Mouse (Mus musculus) embryonic facial prominence, embryonic 11.5 days (tissue): ENCODE data around the gene Pf4. TPM values are rescaled to one million over a fixed set of nuclear protein-coding genes. Genes with fewer than 3 reads are reported as not detected.
A peak's percentile ranks its signal among the peaks of the same experiment; 100 is the strongest.

Experiments
- ATAC-seq: fragments of 200-750 bp; cut with Nextera tagmentation; replicated peaks from 2 replicates; pipeline ENCODE4 v1.8.0; 2017; ENCODE audit warnings: low read depth; ENCODE audit not compliant: insufficient number of reproducible peaks, low FRiP score, low TSS enrichment
- DNase-seq: peaks from one replicate; pipeline ENCODE4 v3.0.0-alpha.2; 2015; ENCODE audit warnings: low spot score
- H3K27ac ChIP-seq: fragments of 300-500 bp; sonication (generic); replicated peaks from 2 replicates; pipeline ENCODE4 v1.5.1; 2014; ENCODE audit warnings: mild to moderate bottlenecking, low read depth, low read length, control low read depth
- H3K27me3 ChIP-seq: fragments of 300-500 bp; sonication (generic); 2 replicates; pipeline ENCODE4 v1.6.1; 2014; ENCODE audit warnings: mild to moderate bottlenecking, low read length, moderate library complexity, mixed read lengths; ENCODE audit not compliant: control insufficient read depth, insufficient read depth
- H3K36me3 ChIP-seq: fragments of 300-500 bp; sonication (generic); replicated peaks from 2 replicates; pipeline ENCODE4 v1.6.1; 2014; ENCODE audit warnings: low read depth, mild to moderate bottlenecking, low read length, moderate library complexity, mixed read lengths; ENCODE audit not compliant: control insufficient read depth, insufficient read depth
- H3K4me1 ChIP-seq: fragments of 300-500 bp; sonication (generic); 2 replicates; pipeline ENCODE4 v1.6.1; 2014; ENCODE audit warnings: low read length, mixed read lengths; ENCODE audit not compliant: control insufficient read depth, insufficient read depth
- H3K4me2 ChIP-seq: fragments of 300-500 bp; sonication (generic); 2 replicates; pipeline ENCODE4 v1.6.1; 2014; ENCODE audit warnings: low read depth, mild to moderate bottlenecking, control low read depth, low read length, moderate library complexity
- H3K4me3 ChIP-seq: fragments of 300-500 bp; sonication (generic); 2 replicates; pipeline ENCODE4 v1.5.1; 2014; ENCODE audit warnings: low read depth, low read length, control low read depth
- H3K9ac ChIP-seq: fragments of 300-500 bp; sonication (generic); replicated peaks from 2 replicates; pipeline ENCODE4 v1.6.1; 2014; ENCODE audit warnings: mild to moderate bottlenecking, control low read depth, low read length
- H3K9me3 ChIP-seq: fragments of 300-500 bp; sonication (generic); replicated peaks from 2 replicates; pipeline ENCODE4 v1.6.1; 2016; ENCODE audit warnings: mild to moderate bottlenecking, low read length, inconsistent platforms, mixed read lengths; ENCODE audit not compliant: control insufficient read depth
- WGBS: fragments of 180-500 bp; shearing (Covaris S2); extraction: QIAGEN DNeasy Blood & Tissue Kit; methylation state at CpG from one replicate; pipeline ENCODE4 v1.1.7; 2014; 5-methylcytosine and 5-hydroxymethylcytosine counted together
- polyA plus RNA-seq: library from polyadenylated mRNA; unstranded; fragments of >200 nt; fragmentation: Nextera tagmentation; extraction: Ambion mirVana; gene quantifications from 2 replicates; pipeline ENCODE4 v1.2.1, GENCODE M21; 2014

Gene Pf4
- polyA plus RNA-seq, 1 experiment from 2014 or later = 74.0 TPM

- H3K36me3 ChIP-seq = no peaks in the 10 kb centered on the region
- no peak within 1 kb of the TSS for H3K27ac ChIP-seq
- no peaks in the 10 kb centered on the region for H3K9me3 ChIP-seq
- peak within 1 kb of the TSS; percentile 82 for H3K4me2 ChIP-seq
- H3K27me3 ChIP-seq = peaks cover 8% of the 10 kb centered on the region
- DNase-seq (peak; percentile 36), ATAC-seq (peak; percentile 39; the same call in 1 of the 2 replicates)
- WGBS = 4% methylated on average over 30 of the region's 32 CpGs
- H3K4me3 ChIP-seq = peak within 1 kb of the TSS; percentile 36
- peak within 1 kb of the TSS; percentile 50 for H3K9ac ChIP-seq
- peaks cover 4% of the 10 kb centered on the region; the same call in 1 of the 2 replicates for H3K4me1 ChIP-seq
Observed at GRCm38 (mm10) chr5:90759077-90760065, 12.9 kb upstream of the Pf4 start, which contains the start of gene Cxcl5. Gene Cxcl5, plus strand, starts transcription at chr5:90759360.

- no peaks in the 10 kb centered on the region for H3K36me3 ChIP-seq
- H3K27ac ChIP-seq = no peak overlapping the region
- peaks cover 4% of the 10 kb centered on the region; the same call in 1 of the 2 replicates for H3K4me1 ChIP-seq
- no peak for ATAC-seq
- WGBS = 67% methylated on average over 4 of the region's 4 CpGs
- peaks cover 8% of the 10 kb centered on the region for H3K27me3 ChIP-seq
- no peaks in the 10 kb centered on the region for H3K9me3 ChIP-seq
- no peak overlapping the region for H3K4me2 ChIP-seq
- no peak overlapping the region for H3K4me3 ChIP-seq
- no peak overlapping the region for H3K9ac ChIP-seq
- DNase-seq = no peak
Observed at GRCm38 (mm10) chr5:90760303-90760702, 11.9 kb upstream of the Pf4 start.

GRCm38 (mm10) chr5:90760844-90761243 is 11.4 kb upstream of the Pf4 start:
- H3K9ac ChIP-seq = no peak overlapping the region
- no peak overlapping the region for H3K4me3 ChIP-seq
- peaks cover 4% of the 10 kb centered on the region; the same call in 1 of the 2 replicates for H3K4me1 ChIP-seq
- peaks cover 8% of the 10 kb centered on the region for H3K27me3 ChIP-seq
- no peak for DNase-seq
- H3K36me3 ChIP-seq = no peaks in the 10 kb centered on the region
- WGBS = 93% methylated on average over 2 of the region's 2 CpGs
- no peaks in the 10 kb centered on the region for H3K9me3 ChIP-seq
- no peak overlapping the region for H3K4me2 ChIP-seq
- ATAC-seq = no peak
- no peak overlapping the region for H3K27ac ChIP-seq

- Histone ChIP-seq H3K36me3 (no peaks in the 10 kb centered on the region), H3K27me3 (peaks cover 8% of the 10 kb centered on the region), H3K27ac (no peak overlapping the region), H3K4me1 (peaks cover 4% of the 10 kb centered on the region; the same call in 1 of the 2 replicates), H3K9me3 (no peaks in the 10 kb centered on the region), H3K4me2 (no peak overlapping the region), H3K9ac (no peak overlapping the region), H3K4me3 (no peak overlapping the region)
- no peak for DNase-seq
- ATAC-seq = no peak
- WGBS = 80% methylated on average over 3 of the region's 3 CpGs
Observed at GRCm38 (mm10) chr5:90761834-90762233, 10.4 kb upstream of the Pf4 start.

GRCm38 (mm10) chr5:90763912-90764665 is 8.1 kb upstream of the Pf4 start:
- H3K27ac ChIP-seq = no peak overlapping the region
- H3K36me3 ChIP-seq = no peaks in the 10 kb centered on the region
- ATAC-seq (no peak), DNase-seq (no peak)
- H3K4me1 ChIP-seq = peaks cover 3% of the 10 kb centered on the region; the same call in 1 of the 2 replicates
- no peaks in the 10 kb centered on the region for H3K9me3 ChIP-seq
- no peak overlapping the region for H3K9ac ChIP-seq
- H3K4me2 ChIP-seq = no peak overlapping the region
- 67% methylated on average over 12 of the region's 12 CpGs for WGBS
- H3K4me3 ChIP-seq = no peak overlapping the region
- H3K27me3 ChIP-seq = peaks cover 8% of the 10 kb centered on the region

- DNase-seq (no peak), ATAC-seq (no peak)
- H3K9ac ChIP-seq = no peak overlapping the region
- H3K27me3 ChIP-seq = no peaks in the 10 kb centered on the region
- H3K9me3 ChIP-seq = no peaks in the 10 kb centered on the region
- no peak overlapping the region for H3K4me2 ChIP-seq
- H3K4me3 ChIP-seq = no peak overlapping the region
- H3K27ac ChIP-seq = no peak overlapping the region
- WGBS = 61% methylated on average over 8 of the region's 8 CpGs
- no peaks in the 10 kb centered on the region for H3K36me3 ChIP-seq
- H3K4me1 ChIP-seq = no peaks in the 10 kb centered on the region
Observed at GRCm38 (mm10) chr5:90765821-90766606, 6.2 kb upstream of the Pf4 start.

GRCm38 (mm10) chr5:90768218-90768617 is 4.0 kb upstream of the Pf4 start, which contains the start of gene Ppbp:
Gene Ppbp, plus strand, starts transcription at chr5:90768518.
- no peak within 1 kb of the TSS for H3K4me3 ChIP-seq
- no peak within 1 kb of the TSS for H3K9ac ChIP-seq
- H3K27ac ChIP-seq = no peak within 1 kb of the TSS
- WGBS = 67% methylated on average over 3 of the region's 3 CpGs
- H3K27me3 ChIP-seq = no peaks in the 10 kb centered on the region
- DNase-seq = no peak
- no peaks in the 10 kb centered on the region for H3K36me3 ChIP-seq
- no peaks in the 10 kb centered on the region for H3K9me3 ChIP-seq
- no peak for ATAC-seq
- H3K4me2 ChIP-seq = no peak within 1 kb of the TSS
- H3K4me1 ChIP-seq = no peaks in the 10 kb centered on the region
